Mouse (Mus musculus): Measurements from ENCODE around the gene Apba2.

GRCm38 (mm10) chr7:64633916-64634315 lies 132.4 kb downstream of the Apba2 start:
- TF ChIP-seq GATA1 (IDR thresholded peaks at IDR 0.05; ENCODE audit: borderline replicate concordance, low read length): no peak
- no peak for TF ChIP-seq GATA2 (IDR thresholded peaks at IDR 0.05; ENCODE audit: borderline replicate concordance, low read depth, low read length)
- no peak for TF ChIP-seq TAL1 (conservative IDR thresholded peaks at IDR 0.05; ENCODE audit: low read depth, low read length)
- no peak for TF ChIP-seq CTCF (IDR thresholded peaks at IDR 0.05; ENCODE audit: low read depth, low read length)
- no peak for TF ChIP-seq POLR2AphosphoS5 (IDR thresholded peaks at IDR 0.05; ENCODE audit: insufficient replicate concordance, low read depth, low read length)

Data from G1E (cell line).